Mouse (Mus musculus): Measurements from ENCODE around the gene Hoxb13. TPM values are rescaled to one million over a fixed set of nuclear protein-coding genes. Genes with fewer than 3 reads are reported as not detected.

Gene Hoxb13
- polyA plus RNA-seq, 1 experiment from 2014 or later, result not detected

DNA sequence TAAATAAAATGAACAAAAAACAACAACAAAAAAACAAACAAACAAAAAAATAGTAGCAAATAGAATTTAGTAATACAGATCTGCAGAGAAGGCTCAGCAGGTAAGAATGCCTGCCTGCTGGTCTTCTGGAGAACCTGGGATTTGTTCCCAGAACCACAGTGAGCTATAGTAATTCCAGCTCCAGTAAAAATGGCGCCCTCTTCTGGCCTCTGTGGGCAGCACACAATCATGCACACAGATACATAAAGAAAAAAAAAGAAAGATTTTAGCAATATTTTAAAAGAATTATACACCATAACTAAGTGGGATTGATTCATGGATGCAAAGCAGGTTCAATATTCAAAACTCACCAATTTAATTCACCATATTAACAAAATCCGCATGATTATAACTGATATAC is 29.7 kb downstream of the Hoxb13 start:
- H3K9me3 ChIP-seq, result no peaks in the 10 kb centered on the region
- no peak for ATAC-seq (ENCODE audit: insufficient read depth, low FRiP score, low read depth)
- WGBS, result 44% methylated on average over 2 of the region's 2 CpGs
- no peak overlapping the region for H3K4me2 ChIP-seq
- no peaks in the 10 kb centered on the region for H3K36me3 ChIP-seq
- H3K27ac ChIP-seq, result no peak overlapping the region
- no peaks in the 10 kb centered on the region for H3K27me3 ChIP-seq (replicated peaks)
- no peak overlapping the region for H3K4me3 ChIP-seq (replicated peaks)
- no peak overlapping the region for H3K9ac ChIP-seq
- no peaks in the 10 kb centered on the region for H3K4me1 ChIP-seq

DNA sequence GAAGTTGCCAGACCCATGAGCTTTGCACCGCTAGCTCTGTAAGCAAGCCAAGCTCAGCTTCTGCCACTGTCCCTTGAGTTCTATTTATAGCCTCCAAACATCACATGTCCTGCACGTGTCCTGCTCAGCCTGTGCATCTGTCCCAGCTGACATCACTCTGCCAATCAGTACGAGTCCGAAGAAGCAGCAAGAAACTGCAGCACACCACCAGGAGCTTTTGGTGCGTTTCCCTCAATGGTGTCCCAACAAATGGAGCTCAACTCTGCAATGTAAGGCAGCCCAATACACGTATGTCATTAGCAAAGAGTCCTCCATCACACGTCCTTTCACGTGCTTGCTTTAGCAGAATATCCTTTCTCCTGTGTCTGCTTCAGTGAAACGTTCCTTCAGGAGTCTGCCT is 33.6 kb downstream of the Hoxb13 start:
- no peak for ATAC-seq (ENCODE audit: insufficient read depth, low FRiP score, low read depth)
- H3K36me3 ChIP-seq, result no peaks in the 10 kb centered on the region
- 72% methylated on average over 9 of the region's 9 CpGs for WGBS
- no peak overlapping the region for H3K9ac ChIP-seq
- H3K27ac ChIP-seq, result no peak overlapping the region
- H3K4me1 ChIP-seq, result no peaks in the 10 kb centered on the region
- no peaks in the 10 kb centered on the region for H3K27me3 ChIP-seq (replicated peaks)
- no peaks in the 10 kb centered on the region for H3K9me3 ChIP-seq
- no peak overlapping the region for H3K4me3 ChIP-seq (replicated peaks)
- no peak overlapping the region for H3K4me2 ChIP-seq

DNA sequence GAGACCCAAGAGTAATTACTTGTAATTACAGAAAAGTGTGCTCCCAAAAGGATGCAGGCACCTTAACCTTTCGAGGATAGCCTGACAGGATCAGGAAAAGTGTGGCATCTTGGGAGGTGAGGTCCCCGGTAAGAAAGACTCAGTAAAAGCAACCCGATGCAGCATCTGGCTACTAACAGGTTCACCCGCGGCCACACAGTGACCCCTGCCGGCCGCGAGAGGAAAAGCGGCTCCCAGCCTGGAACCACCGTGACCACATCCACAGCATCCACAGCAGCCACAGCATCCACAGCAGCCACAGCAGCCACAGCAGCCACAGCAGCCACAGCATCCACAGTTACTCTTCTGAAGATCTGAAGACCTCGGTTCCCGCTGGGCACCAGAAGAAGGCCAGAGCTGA is 40.8 kb downstream of the Hoxb13 start:
- peaks cover 15% of the 10 kb centered on the region for H3K27me3 ChIP-seq (replicated peaks)

DNA sequence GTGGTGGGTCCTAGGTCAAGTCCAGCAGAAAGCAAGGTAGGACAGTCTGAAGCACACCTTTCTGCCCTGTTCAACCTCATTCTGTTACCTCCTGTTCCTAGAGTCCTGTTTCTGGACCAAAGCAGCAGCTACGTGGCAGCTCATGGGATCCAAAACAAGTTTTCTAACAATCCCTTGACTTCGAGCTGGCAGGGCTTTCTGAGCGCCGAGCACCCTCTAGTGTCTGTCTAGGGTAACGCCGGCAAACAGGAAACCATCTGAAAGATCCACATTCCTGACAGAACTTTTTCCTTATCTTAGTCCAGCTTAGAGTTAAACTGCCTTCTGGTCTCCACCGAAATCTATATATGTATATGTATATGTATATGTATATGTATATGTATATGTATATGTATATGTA is 46.1 kb downstream of the Hoxb13 start:
- WGBS, result 1% methylated on average over 7 of the region's 7 CpGs
- Histone ChIP-seq H3K4me3 (replicated peaks) (no peak overlapping the region), H3K4me1 (no peaks in the 10 kb centered on the region), H3K27ac (no peak overlapping the region), H3K9ac (no peak overlapping the region), H3K4me2 (no peak overlapping the region), H3K27me3 (replicated peaks) (peaks cover 13% of the 10 kb centered on the region), H3K9me3 (no peaks in the 10 kb centered on the region), H3K36me3 (no peaks in the 10 kb centered on the region)
- ATAC-seq (ENCODE audit: insufficient read depth, low FRiP score, low read depth), result no peak

More for the DNA sequence above, 40.8 kb downstream of the Hoxb13 start:
- Histone ChIP-seq H3K4me1 (no peaks in the 10 kb centered on the region), H3K9ac (no peak overlapping the region), H3K9me3 (no peaks in the 10 kb centered on the region), H3K27ac (no peak overlapping the region), H3K4me2 (no peak overlapping the region), H3K4me3 (replicated peaks) (no peak overlapping the region), H3K36me3 (no peaks in the 10 kb centered on the region)
- ATAC-seq (ENCODE audit: insufficient read depth, low FRiP score, low read depth), result no peak
- 2% methylated on average over 12 of the region's 12 CpGs for WGBS

Other genes with a start within 250 kb of the Hoxb13 start
- 27.8 and 31.0 TPM in 2 replicates for gene Igf2bp1, start 188.4 kb upstream of the Hoxb13 start, polyA plus RNA-seq (2015; fragmentation: Nextera tagmentation; extraction: Ambion mirVana)
- 2.3 and 2.9 TPM in 2 replicates for gene Gip, start 169.8 kb upstream of the Hoxb13 start, polyA plus RNA-seq (2015; fragmentation: Nextera tagmentation; extraction: Ambion mirVana)
- gene Snf8, start 159.4 kb upstream of the Hoxb13 start, polyA plus RNA-seq (2015; fragmentation: Nextera tagmentation; extraction: Ambion mirVana), result 87.6 and 98.6 TPM in 2 replicates
- gene Ube2z, start 128.9 kb upstream of the Hoxb13 start, polyA plus RNA-seq (2015; fragmentation: Nextera tagmentation; extraction: Ambion mirVana), result 38.2 and 39.7 TPM in 2 replicates
- gene Atp5g1, start 118.6 kb upstream of the Hoxb13 start, polyA plus RNA-seq (2015; fragmentation: Nextera tagmentation; extraction: Ambion mirVana), result 718 and 882 TPM in 2 replicates
- gene Calcoco2, start 82.4 kb upstream of the Hoxb13 start, polyA plus RNA-seq (2015; fragmentation: Nextera tagmentation; extraction: Ambion mirVana), result 0.13 and 0.18 TPM in 2 replicates
- gene Ttll6, start 60.5 kb upstream of the Hoxb13 start, polyA plus RNA-seq (2015; fragmentation: Nextera tagmentation; extraction: Ambion mirVana), result 0.31 and 0.36 TPM in 2 replicates
- gene Hoxb9, start 77.1 kb downstream of the Hoxb13 start, polyA plus RNA-seq (2015; fragmentation: Nextera tagmentation; extraction: Ambion mirVana), result 0.13 and 0.35 TPM in 2 replicates
- 1.1 and 1.9 TPM in 2 replicates for gene Hoxb8, start 87.6 kb downstream of the Hoxb13 start, polyA plus RNA-seq (2015; fragmentation: Nextera tagmentation; extraction: Ambion mirVana)
- 7.0 and 9.1 TPM in 2 replicates for gene Hoxb7, start 92.3 kb downstream of the Hoxb13 start, polyA plus RNA-seq (2015; fragmentation: Nextera tagmentation; extraction: Ambion mirVana)
- 7.5 and 10.7 TPM in 2 replicates for gene Hoxb6, start 98.2 kb downstream of the Hoxb13 start, polyA plus RNA-seq (2015; fragmentation: Nextera tagmentation; extraction: Ambion mirVana)
- gene Hoxb5, start 109.0 kb downstream of the Hoxb13 start, polyA plus RNA-seq (2015; fragmentation: Nextera tagmentation; extraction: Ambion mirVana), result 17.6 and 17.9 TPM in 2 replicates
- 3.4 and 3.6 TPM in 2 replicates for gene Hoxb4, start 124.0 kb downstream of the Hoxb13 start, polyA plus RNA-seq (2015; fragmentation: Nextera tagmentation; extraction: Ambion mirVana)
- 2.5 and 2.7 TPM in 2 replicates for gene Hoxb3, start 129.0 kb downstream of the Hoxb13 start, polyA plus RNA-seq (2015; fragmentation: Nextera tagmentation; extraction: Ambion mirVana)
- 20.3 and 21.0 TPM in 2 replicates for gene Hoxb2, start 156.2 kb downstream of the Hoxb13 start, polyA plus RNA-seq (2015; fragmentation: Nextera tagmentation; extraction: Ambion mirVana)
- gene Hoxb1, start 171.4 kb downstream of the Hoxb13 start, polyA plus RNA-seq (2015; fragmentation: Nextera tagmentation; extraction: Ambion mirVana), result 0.10 TPM in 1 of 2 replicates, not detected in the other

Data from stomach, embryonic 15.5 days (tissue).